Mouse (Mus musculus): Measurements from ENCODE around the gene Tomm40l. TPM values are rescaled to one million over a fixed set of nuclear protein-coding genes. Genes with fewer than 3 reads are reported as not detected.

Gene Tomm40l
- total RNA-seq, 2 experiments from 2014 or later: 70.8 to 76.7 TPM

DNA sequence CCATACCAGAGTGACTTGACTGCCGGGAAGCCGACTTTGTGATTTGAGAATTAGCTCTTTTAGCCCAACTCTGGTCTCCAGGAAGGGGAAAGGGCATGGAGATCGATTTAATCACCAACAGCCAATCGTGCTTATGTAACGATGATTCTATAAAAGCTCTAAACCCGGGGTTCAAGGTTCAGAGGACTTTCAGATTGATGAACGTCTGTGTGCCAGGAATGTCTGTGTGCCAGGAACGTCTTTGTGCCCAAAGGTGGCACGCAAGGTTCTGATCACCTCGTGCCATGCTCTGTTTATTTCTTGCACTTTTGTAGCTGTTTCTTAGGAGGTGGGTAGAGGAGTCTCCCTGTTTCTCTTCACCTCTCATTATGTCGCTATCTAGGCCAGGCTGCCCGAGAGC, 53.4 kb downstream of the Tomm40l start:
- Histone ChIP-seq H3K27ac (no peak overlapping the region), H3K4me3 (no peak overlapping the region)
- DNase-seq (ENCODE audit: low spot score in 2 of 2): no peak
- no peak for TF ChIP-seq CTCF (conservative IDR thresholded peaks at IDR 0.05)

Other genes starting within 250 kb of the Tomm40l start
- 1 to 10 TPM; 2.7 to 4.4 TPM for gene Fcgr2b, start 246.0 kb downstream of the Tomm40l start, total RNA-seq (2021)
- gene Fcgr4, start 203.6 kb downstream of the Tomm40l start, total RNA-seq (2021): not detected
- gene Fcgr3, start 157.6 kb downstream of the Tomm40l start, total RNA-seq (2021): 10 to 100 TPM; 12.0 to 12.3 TPM
- gene Cfap126, start 108.6 kb downstream of the Tomm40l start, total RNA-seq (2021): 1 to 10 TPM in 1 of 2 experiments, under 1 TPM in 1; 0.76 to 2.4 TPM
- gene Sdhc, start 71.9 kb downstream of the Tomm40l start, total RNA-seq (2021): 100 to 1,000 TPM; 185 to 201 TPM
- not detected for gene Mpz, start 71.8 kb downstream of the Tomm40l start, total RNA-seq (2021)
- 10 to 100 TPM; 40.4 to 40.9 TPM for gene Pcp4l1, start 26.2 kb downstream of the Tomm40l start, total RNA-seq (2021)
- under 1 TPM in 1 of 2 experiments, not detected in 1; 0.15 TPM for gene Nr1i3, start 8.5 kb downstream of the Tomm40l start, total RNA-seq (2021)
- gene Apoa2, start 2.5 kb upstream of the Tomm40l start, total RNA-seq (2021): 1 to 10 TPM; 1.2 to 1.9 TPM
- gene Fcer1g, start 11.9 kb upstream of the Tomm40l start, total RNA-seq (2021): 10 to 100 TPM; 14.9 to 17.2 TPM
- 10 to 100 TPM in 1 of 2 experiments, 1 to 10 TPM in 1; 9.6 to 10.9 TPM for gene Adamts4, start 27.9 kb upstream of the Tomm40l start, total RNA-seq (2021)
- gene Ndufs2, start 28.9 kb upstream of the Tomm40l start, total RNA-seq (2021): 100 to 1,000 TPM; 254 to 273 TPM
- gene B4galt3, start 47.8 kb upstream of the Tomm40l start, total RNA-seq (2021): 10 to 100 TPM; 73.1 to 79.3 TPM
- gene Ppox, start 58.7 kb upstream of the Tomm40l start, total RNA-seq (2021): 10 to 100 TPM; 31.2 to 42.1 TPM
- 10 to 100 TPM; 61.9 to 76.6 TPM for gene Usp21, start 65.5 kb upstream of the Tomm40l start, total RNA-seq (2021)
- 100 to 1,000 TPM; 105 to 113 TPM for gene Ufc1, start 72.5 kb upstream of the Tomm40l start, total RNA-seq (2021)
- 10 to 100 TPM; 36.1 to 37.4 TPM for gene Dedd, start 106.6 kb upstream of the Tomm40l start, total RNA-seq (2021)
- gene Nit1, start 123.1 kb upstream of the Tomm40l start, total RNA-seq (2021): 10 to 100 TPM; 42.8 to 45.9 TPM
- gene Pfdn2, start 123.2 kb upstream of the Tomm40l start, total RNA-seq (2021): 100 to 1,000 TPM; 154 to 163 TPM
- gene Klhdc9, start 138.3 kb upstream of the Tomm40l start, total RNA-seq (2021): 1 to 10 TPM; 7.7 to 8.7 TPM
- gene Nectin4, start 147.6 kb upstream of the Tomm40l start, total RNA-seq (2021): 1 to 10 TPM; 5.1 to 6.1 TPM
- 1 to 10 TPM; 1.9 to 2.2 TPM for gene Arhgap30, start 166.4 kb upstream of the Tomm40l start, total RNA-seq (2021)
- gene Usf1, start 188.8 kb upstream of the Tomm40l start, total RNA-seq (2021): 100 to 1,000 TPM; 126 to 128 TPM
- 1 to 10 TPM; 4.1 to 5.6 TPM for gene Tstd1, start 196.4 kb upstream of the Tomm40l start, total RNA-seq (2021)
- gene F11r, start 215.0 kb upstream of the Tomm40l start, total RNA-seq (2021): 1 to 10 TPM; 5.7 to 6.9 TPM